In the genomic region with DNA sequence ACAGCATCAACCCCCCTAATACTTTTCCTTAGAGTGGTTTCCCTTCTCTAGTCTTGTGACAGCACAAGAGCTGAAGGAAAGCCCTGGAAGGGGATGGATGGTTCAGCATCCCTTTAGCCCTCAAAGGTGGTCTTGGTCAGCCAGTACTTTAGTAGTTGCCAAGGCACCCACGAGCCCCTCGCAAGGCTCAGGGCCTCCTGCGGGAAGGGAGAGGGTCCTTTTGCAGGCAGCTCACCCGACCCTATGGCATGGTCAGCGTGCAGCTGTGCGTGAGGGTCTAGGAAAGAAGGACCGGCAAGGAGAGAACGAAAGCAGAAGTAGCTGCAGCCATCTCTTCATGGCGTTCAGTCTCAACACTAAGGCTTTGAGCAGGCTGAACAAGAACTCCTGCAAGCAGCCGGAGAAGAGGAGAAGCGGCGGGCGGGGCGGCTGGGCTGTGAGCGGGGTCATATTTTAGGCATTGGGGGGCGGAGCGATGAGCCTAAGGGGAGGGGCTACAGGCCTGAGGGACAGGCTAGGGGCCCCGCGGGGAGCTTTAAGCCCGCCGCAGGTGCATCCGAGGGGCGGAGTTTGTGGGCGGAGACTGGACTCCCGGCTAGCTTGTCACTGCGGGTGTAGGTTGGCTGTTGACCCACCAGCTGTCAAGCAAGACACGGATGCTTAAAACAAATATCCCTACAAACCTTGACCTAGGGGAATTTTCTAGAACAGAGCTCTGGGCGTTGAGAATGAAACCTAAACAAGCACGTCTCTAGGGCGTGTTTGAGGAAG, we compare ENCODE assay signal across 8 mouse cellular contexts. TPM values are rescaled to one million over a fixed set of nuclear protein-coding genes. Genes with fewer than 3 reads are reported as not detected.
A peak's percentile ranks its signal among the peaks of the same experiment; 100 is the strongest.
DNase-seq lines count a peak whose midpoint lies in the region; ATAC-seq lines count a peak whose summit lies in the region.

No protein-coding gene starts in this region.

- peak; percentile 64 for DNase-seq in MEL-GATA-1-ER (ENCODE audit: extremely low read depth, low read depth)
- peak; percentile 86 for DNase-seq in c-Kit-positive CD71-negative TER-119-negative erythroid progenitor cells, embryonic 14.5 days (ENCODE audit: low read depth)
- peak; percentile 91 for DNase-seq in forebrain, embryonic 11.5 days (ENCODE audit: low spot score)
- DNase-seq in heart, postnatal 14 days = peak; percentile 71 to 77
- peak; percentile 87 to 91 for DNase-seq in kidney, postnatal 4 days
- peak; percentile 72 for DNase-seq in right cerebral cortex, adult 18-20 months
- peak; percentile 77 to 86 for DNase-seq in urinary bladder, postnatal 36 days (ENCODE audit: low spot score in 2 of 2)

- H3K36me3 ChIP-seq in forebrain, embryonic 11.5 days (ENCODE audit: control insufficient read depth, insufficient read depth, low read length) = no peaks in the 10 kb centered on the region

- peak; percentile 86 for ATAC-seq in forebrain, embryonic 11.5 days (replicated peaks; ENCODE audit: low FRiP score)
- ATAC-seq in megakaryocyte, adult 5-6 weeks (ENCODE audit: poor library complexity, severe bottlenecking) = peak; percentile 94

- WGBS in forebrain, embryonic 11.5 days = 2% methylated on average over 30 of the region's 30 CpGs

- H3K4me3 ChIP-seq in forebrain, embryonic 11.5 days (ENCODE audit: low read depth, low read length) = peak overlapping the region; percentile 28

- H3K9me3 ChIP-seq in forebrain, embryonic 11.5 days (ENCODE audit: control insufficient read depth, low read length) = no peaks in the 10 kb centered on the region

- intact Hi-C loops in heart, postnatal 14 days (cut with DNase I) = no loop called here

- H3K4me2 ChIP-seq in forebrain, embryonic 11.5 days (ENCODE audit: low read depth, low read length, severe bottlenecking) = peak overlapping the region; percentile 63

- H3K9ac ChIP-seq in forebrain, embryonic 11.5 days (ENCODE audit: low read length) = peak overlapping the region; percentile 49; the same call in 1 of the 2 replicates

- peaks cover 4% of the 10 kb centered on the region for H3K27me3 ChIP-seq in forebrain, embryonic 11.5 days (ENCODE audit: control insufficient read depth, insufficient read depth, low read length)

- no peak overlapping the region for H3K27ac ChIP-seq in forebrain, embryonic 11.5 days (ENCODE audit: low read depth, low read length)

- H3K4me1 ChIP-seq in forebrain, embryonic 11.5 days (replicated peaks; ENCODE audit: control insufficient read depth, insufficient read depth, low read length) = peaks cover 10% of the 10 kb centered on the region; the same call in 1 of the 2 replicates

RNA-seq across cellular contexts. Expression of gene Synj2, which starts 6.3 kb away (rescaled TPM):
- 1.0 and 1.2 TPM in 2 replicates for polyA plus RNA-seq in forebrain, embryonic 11.5 days (2014; fragmentation: Nextera tagmentation; extraction: Ambion mirVana)
- 10 to 100 TPM; 30.7 to 32.1 TPM for total RNA-seq in heart, postnatal 14 days (2021)
- total RNA-seq in megakaryocyte, adult 5-6 weeks (2015) = 3.5 and 3.6 TPM in 2 replicates
- total RNA-seq in megakaryocyte, adult 5-6 weeks (2017) = 4.2 and 5.1 TPM in 2 replicates

Comparison
In these comparisons a context has a peak if more than half of its experiments do, and no peak if none do; other contexts are left out.
1. RNA of gene Synj2, which starts 6.3 kb away (total RNA-seq): 30.7 to 32.1 TPM in heart, postnatal 14 days; 3.5 to 5.1 TPM in megakaryocyte, adult 5-6 weeks; every median in the first group is over 4 times any median in the second.
2. Peak in every context shown above with its lines, with median percentiles within 50 percentile points of each other: DNase-seq.